Comparison of ENCODE assay signal across 11 mouse cellular contexts in the genomic region with DNA sequence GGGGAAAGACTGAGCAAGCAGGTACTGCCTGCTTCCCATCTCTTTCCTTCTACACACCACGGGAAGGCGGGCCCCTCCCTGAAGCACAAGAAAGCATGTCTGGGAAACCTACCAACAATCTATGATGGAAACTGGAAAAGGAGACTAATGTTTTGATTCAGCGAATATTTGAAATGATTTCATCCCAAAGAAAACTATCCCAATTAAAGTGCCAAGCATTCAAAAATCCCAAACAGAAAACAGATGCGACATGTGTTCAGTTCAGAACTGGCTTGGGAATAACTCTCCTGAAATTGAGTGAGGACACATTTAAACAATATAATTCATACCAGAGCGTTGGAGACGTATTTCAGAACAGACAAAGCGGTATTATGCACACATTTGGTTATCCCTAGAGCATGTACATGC.
A peak's percentile ranks its signal among the peaks of the same experiment; 100 is the strongest.
DNase-seq lines count a peak whose midpoint lies in the region; ATAC-seq lines count a peak whose summit lies in the region.
"Had no signal": no experiment of that assay in that cellular context is flagged by ENCODE, and none has a peak within 500 bp of the region (broad histone marks: within the 10 kb centered on the region; RNA-seq: fewer than 3 reads in every experiment).

No protein-coding gene starts in this region.

- 78% methylated on average over 7 of the region's 7 CpGs for WGBS in kidney, embryonic 15.5 days
- 88% methylated on average over 7 of the region's 7 CpGs for WGBS in hindbrain, embryonic 14.5 days

- no peak overlapping the region for H3K4me2 ChIP-seq in kidney, embryonic 15.5 days
- no peak overlapping the region for H3K4me2 ChIP-seq in hindbrain, embryonic 14.5 days (replicated peaks)
- H3K4me2 ChIP-seq: liver, embryonic 15.5 days had no signal

- no peak for ATAC-seq in kidney, embryonic 15.5 days (replicated peaks; ENCODE audit: low FRiP score)
- ATAC-seq in hindbrain, embryonic 14.5 days (ENCODE audit: low FRiP score), result no peak

- no peak overlapping the region for H3K4me3 ChIP-seq in kidney, embryonic 15.5 days (replicated peaks)
- H3K4me3 ChIP-seq in hindbrain, embryonic 14.5 days (replicated peaks; ENCODE audit: low read length), result no peak overlapping the region
- H3K4me3 ChIP-seq: liver, embryonic 15.5 days; myocyte had no signal

- no peaks in the 10 kb centered on the region for H3K36me3 ChIP-seq in kidney, embryonic 15.5 days
- H3K36me3 ChIP-seq in hindbrain, embryonic 14.5 days (replicated peaks; ENCODE audit: control insufficient read depth, insufficient read depth), result no peaks in the 10 kb centered on the region
- H3K36me3 ChIP-seq: liver, embryonic 15.5 days had no signal

- no peak overlapping the region for H3K27ac ChIP-seq in kidney, embryonic 15.5 days
- H3K27ac ChIP-seq in hindbrain, embryonic 14.5 days, result no peak overlapping the region
- H3K27ac ChIP-seq: liver, embryonic 15.5 days had no signal

- H3K9ac ChIP-seq in kidney, embryonic 15.5 days, result no peak overlapping the region
- no peak overlapping the region for H3K9ac ChIP-seq in hindbrain, embryonic 14.5 days
- H3K9ac ChIP-seq: liver, embryonic 15.5 days had no signal

- DNase-seq in kidney, postnatal 10 days, result peak; percentile 44
- DNase-seq in urinary bladder, postnatal 14 days (ENCODE audit: low spot score), result peak; percentile 15
- DNase-seq in urinary bladder, postnatal 4 days (ENCODE audit: low spot score in 2 of 2), result no peak
- peak; percentile 60 for DNase-seq in gastrocnemius, adult 18-20 months (ENCODE audit: low spot score)
- DNase-seq in skeletal muscle tissue, adult 2 months (ENCODE audit: low read depth, low spot score), result peak; percentile 69
- no peak for DNase-seq in left cerebral cortex, adult 9 months (ENCODE audit: low spot score in 2 of 2)
- DNase-seq in hindbrain, embryonic 14.5 days (ENCODE audit: low spot score), result no peak
- DNase-seq: adrenal gland, postnatal 14 days had no signal

- no peaks in the 10 kb centered on the region for H3K4me1 ChIP-seq in kidney, embryonic 15.5 days
- H3K4me1 ChIP-seq in hindbrain, embryonic 14.5 days (replicated peaks; ENCODE audit: control insufficient read depth, insufficient read depth, low read length), result no peaks in the 10 kb centered on the region
- H3K4me1 ChIP-seq: liver, embryonic 15.5 days had no signal

- H3K27me3 ChIP-seq in kidney, embryonic 15.5 days, result no peaks in the 10 kb centered on the region
- no peaks in the 10 kb centered on the region for H3K27me3 ChIP-seq in hindbrain, embryonic 14.5 days (ENCODE audit: control insufficient read depth, insufficient read depth, low read length)
- H3K27me3 ChIP-seq: liver, embryonic 15.5 days had no signal

- H3K9me3 ChIP-seq in kidney, embryonic 15.5 days (replicated peaks), result no peaks in the 10 kb centered on the region
- no peaks in the 10 kb centered on the region for H3K9me3 ChIP-seq in hindbrain, embryonic 14.5 days (ENCODE audit: control insufficient read depth, low read length)
- H3K9me3 ChIP-seq: liver, embryonic 15.5 days had no signal

Comparison
In these comparisons a context has a peak if more than half of its experiments do, and no peak if none do; other contexts are left out.
1. DNase-seq: peak in kidney, postnatal 10 days (single experiment), urinary bladder, postnatal 14 days (single experiment), gastrocnemius, adult 18-20 months (single experiment) and skeletal muscle tissue, adult 2 months (single experiment); none in urinary bladder, postnatal 4 days (0 of 2), left cerebral cortex, adult 9 months (0 of 2) and hindbrain, embryonic 14.5 days (single experiment).